Mouse (Mus musculus): ENCODE measurements at regions not wholly inside any gene's neighbourhood (a gene's known extent, or its start where the extent isn't known, plus 50 kb on each side); places are given as distances from the start of the nearest gene placed in this dataset.
A peak's percentile ranks its signal among the peaks of the same experiment; 100 is the strongest.

DNA sequence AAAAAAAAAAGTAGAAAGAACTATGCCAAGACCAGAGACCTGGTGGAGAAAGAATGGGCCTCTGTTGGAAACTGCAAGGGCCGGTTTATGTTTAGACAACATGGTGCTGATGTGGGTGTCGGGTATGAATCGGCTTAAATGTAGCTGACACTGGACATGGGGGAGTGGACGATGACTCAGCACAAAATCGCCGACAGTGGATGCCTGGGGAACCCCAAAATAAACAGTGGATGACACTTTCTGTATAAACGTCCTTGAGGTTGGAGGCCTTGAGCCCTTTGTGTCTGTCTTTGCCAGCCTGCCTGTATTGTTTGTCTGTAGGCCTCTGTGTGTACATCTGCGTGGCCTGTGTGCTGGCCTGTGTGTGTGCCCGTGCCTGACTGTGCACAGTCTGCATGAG lies 52.1 kb upstream of the Enah start:
- DNase-seq: no peak

- DNase-seq: no peak
Observed at GRCm38 (mm10) chr1:182073180-182073579, 51.4 kb upstream of the Srp9 start.

GRCm38 (mm10) chr1:182074265-182074664 lies 50.3 kb upstream of the Srp9 start:
- peak; percentile 45 for DNase-seq

Measured in retina, postnatal 1 day (tissue).